Mouse (Mus musculus): ENCODE results near the gene Slc30a3.
A peak's percentile ranks its signal among the peaks of the same experiment; 100 is the strongest.

Gene Slc30a3

GRCm38 (mm10) chr5:31108000-31108490 is at the start of gene Slc30a3:
Gene Slc30a3, minus strand, starts transcription at chr5:31108237.
- no peak for DNase-seq

DNA sequence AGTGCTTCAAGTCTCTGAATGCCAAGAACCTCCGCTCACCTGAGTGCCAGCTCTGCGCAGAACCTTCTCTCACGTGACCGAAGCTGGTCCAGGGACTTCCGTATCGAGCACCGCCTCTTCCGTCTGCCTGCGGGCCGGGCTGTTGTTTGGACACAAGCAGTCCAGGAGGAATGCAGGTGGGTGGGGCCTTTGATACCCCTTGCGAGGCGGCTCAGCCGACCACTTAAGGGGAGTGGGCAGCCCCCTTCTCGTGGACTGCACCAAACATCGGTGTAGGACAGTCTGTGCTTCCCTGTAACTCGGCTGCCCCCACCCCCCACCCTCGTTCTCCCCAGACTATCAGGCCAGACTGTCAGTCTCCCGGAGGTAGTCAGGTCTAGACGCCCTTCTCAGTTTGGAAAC is 46.1 kb upstream of the Slc30a3 start, which contains the start of gene Mpv17:
Gene Mpv17, minus strand, starts transcription at position 100 of the 402 bp plus-strand sequence.
- DNase-seq, result peak; percentile 85 to 92

DNA sequence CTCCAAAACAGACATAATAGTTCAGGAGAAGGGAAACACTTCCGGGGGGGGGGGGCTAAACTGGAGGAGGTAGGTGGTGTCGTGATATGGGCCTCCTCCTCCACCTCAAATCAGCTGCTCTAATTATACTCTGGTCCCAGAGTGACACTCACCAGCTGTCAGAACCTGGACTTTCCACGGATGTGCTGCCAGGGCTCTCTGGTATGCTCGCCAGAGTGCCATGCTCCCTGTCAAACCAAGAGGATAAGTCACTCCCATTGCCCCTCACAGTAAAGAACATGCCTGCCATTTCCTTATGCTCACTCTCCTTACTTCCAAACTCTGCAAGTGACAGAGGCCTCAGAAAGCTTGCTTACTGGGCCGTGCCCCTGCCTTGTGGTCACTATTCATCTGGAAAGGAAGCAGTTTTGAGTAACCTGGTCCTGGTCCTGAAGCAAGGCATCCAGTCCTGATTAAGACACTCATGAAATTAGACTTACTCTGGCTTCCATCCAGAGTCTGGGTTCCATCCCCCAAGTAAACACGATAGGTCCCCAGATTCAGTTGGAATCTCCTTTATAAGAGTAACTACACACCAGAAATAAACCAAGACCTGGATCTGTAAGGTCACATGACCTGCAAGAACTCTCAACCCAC is 45.6 kb upstream of the Slc30a3 start:
- peak; percentile 19 to 28 for DNase-seq

- DNase-seq, result peak; percentile 7 to 14
Measured at GRCm38 (mm10) chr5:31151746-31152145, 43.7 kb upstream of the Slc30a3 start.

DNA sequence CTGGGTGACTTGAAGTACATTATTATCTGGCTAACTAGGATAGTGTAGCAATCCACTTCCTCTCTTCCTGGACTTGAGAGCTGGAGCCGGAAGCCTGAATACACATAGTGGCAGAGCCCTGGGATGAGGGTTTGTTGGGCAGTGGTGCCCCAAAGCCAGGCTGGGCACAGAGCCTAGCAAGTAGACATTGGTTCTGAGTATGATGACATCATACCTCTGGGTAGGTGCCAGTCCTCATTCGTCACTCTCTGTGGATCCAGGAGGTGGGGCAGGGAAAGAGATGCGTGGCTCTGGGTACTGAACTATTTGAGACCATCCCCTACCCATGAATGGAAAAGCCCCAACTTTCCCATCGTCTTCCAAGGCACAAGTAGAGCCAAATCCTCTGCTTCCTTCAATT is 41.7 kb upstream of the Slc30a3 start:
- no peak for DNase-seq

DNA sequence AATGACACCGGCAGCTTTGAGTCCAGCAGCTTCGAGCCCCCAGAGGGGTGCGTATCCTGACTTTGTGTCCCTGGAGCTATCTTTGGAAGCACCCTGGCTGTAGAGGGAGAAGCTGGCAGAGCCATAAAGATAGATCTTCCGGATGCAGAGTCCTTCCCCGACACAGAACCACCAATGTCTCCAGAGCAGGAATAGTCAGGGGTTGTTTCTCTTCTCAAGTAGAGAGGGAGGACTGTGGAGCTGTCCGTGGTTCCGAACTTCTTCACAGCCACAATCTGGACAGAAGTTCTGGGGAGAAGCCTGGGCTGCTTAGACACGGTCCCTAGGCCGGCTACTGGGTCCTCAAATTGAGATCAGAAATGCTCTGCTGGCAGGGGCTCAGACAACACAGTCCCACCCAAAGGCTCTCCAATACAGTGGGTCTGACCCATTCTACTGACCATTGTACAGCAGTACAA is 31.0 kb upstream of the Slc30a3 start:
- DNase-seq, result peak; percentile 75 to 76

- peak; percentile 34 to 41 for DNase-seq
Measured at GRCm38 (mm10) chr5:31138241-31138967, 30.4 kb upstream of the Slc30a3 start, which contains the start of gene Ucn. Gene Ucn, minus strand, starts transcription at chr5:31138829.

DNA sequence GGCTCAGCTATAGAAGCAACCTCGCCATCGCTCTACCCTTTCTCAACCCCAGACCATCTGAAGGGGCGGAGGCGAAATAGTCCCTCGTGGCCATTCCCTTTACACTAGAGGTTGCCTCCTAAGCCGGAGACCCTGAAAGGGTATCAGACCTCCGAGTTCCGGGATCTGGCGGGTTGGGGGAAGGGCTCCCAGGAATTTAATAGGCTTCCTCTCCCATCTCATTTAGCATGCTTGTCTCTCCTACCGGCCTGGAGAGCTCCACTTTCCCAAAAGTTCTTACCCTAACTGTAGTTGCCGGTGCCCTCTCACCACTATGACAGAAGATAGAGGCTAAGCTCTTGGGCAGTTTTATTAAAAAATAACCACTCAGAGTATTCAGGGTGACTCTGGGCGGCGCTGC is 29.6 kb upstream of the Slc30a3 start:
- DNase-seq, result no peak

GRCm38 (mm10) chr5:31136730-31137424 is 28.8 kb upstream of the Slc30a3 start:
- DNase-seq, result peak in 1 of 2 experiments; percentile 4

GRCm38 (mm10) chr5:31126050-31126449 is 18.0 kb upstream of the Slc30a3 start:
- DNase-seq, result no peak

DNA sequence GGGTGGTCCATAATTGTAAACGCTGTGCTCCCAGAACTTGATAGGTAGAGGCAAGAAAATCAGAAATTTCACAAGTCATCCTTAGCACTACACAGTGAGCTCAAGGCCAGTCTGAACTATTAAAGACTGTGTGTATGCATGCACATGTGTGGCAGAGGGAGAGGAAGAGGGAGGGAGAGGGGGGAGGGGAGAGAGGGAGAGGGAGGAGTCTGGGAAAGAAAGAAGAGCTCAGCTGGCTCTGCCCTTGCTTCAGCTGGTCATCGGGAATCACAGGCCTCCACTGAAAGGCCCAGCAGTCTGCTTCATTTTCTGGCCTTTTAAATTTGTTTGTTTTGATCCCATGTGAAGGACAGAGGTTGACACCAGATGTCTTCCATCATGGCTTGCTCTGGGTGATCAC is 15.4 kb upstream of the Slc30a3 start:
- DNase-seq, result no peak

GRCm38 (mm10) chr5:31121111-31121510 is 13.1 kb upstream of the Slc30a3 start:
- no peak for DNase-seq

- no peak for DNase-seq
Measured at GRCm38 (mm10) chr5:31116912-31117311, 8.9 kb upstream of the Slc30a3 start.

DNA sequence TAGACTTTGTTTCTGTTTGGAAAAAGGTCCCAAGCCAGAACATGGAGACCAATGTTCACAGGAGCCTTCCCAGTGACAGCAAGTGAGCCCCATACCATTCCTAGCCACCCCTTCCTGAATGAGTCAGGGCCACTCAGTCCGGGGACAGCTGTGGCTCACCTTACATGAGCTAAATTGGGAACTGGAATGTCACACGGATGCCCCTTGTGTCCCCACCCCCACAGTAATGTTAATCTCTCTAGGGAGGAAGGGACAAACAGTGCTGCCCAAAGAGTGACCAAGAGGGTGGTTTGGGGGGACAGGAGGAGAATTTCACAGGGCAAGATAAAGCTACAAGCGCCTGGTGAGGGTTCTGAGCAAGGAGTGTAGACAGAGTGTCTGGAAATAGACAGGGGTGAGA is 8.3 kb upstream of the Slc30a3 start, which contains the start of gene Trim54:
Gene Trim54, plus strand, starts transcription at position 359 of the 400 bp plus-strand sequence.
- DNase-seq, result no peak

DNA sequence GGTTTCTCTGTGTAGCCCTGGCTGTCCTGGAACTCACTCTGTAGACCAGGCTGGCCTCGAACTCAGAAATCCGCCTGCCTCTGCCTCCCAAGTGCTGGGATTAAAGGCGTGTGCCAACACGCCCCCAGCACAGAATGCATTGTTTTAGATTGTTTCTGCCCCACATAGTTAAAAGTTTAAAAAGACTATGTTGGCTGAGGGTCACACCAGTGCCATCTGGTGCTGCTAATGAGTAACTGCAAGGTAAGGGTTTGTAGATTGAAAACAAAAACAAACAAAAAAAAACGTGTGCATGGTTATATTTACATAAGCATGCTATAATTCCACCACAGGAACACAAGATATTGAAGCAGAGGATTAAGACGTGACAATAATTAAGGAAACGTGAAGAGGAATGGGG is 2.7 kb upstream of the Slc30a3 start:
- DNase-seq, result peak in 1 of 2 experiments; percentile 35

DNA sequence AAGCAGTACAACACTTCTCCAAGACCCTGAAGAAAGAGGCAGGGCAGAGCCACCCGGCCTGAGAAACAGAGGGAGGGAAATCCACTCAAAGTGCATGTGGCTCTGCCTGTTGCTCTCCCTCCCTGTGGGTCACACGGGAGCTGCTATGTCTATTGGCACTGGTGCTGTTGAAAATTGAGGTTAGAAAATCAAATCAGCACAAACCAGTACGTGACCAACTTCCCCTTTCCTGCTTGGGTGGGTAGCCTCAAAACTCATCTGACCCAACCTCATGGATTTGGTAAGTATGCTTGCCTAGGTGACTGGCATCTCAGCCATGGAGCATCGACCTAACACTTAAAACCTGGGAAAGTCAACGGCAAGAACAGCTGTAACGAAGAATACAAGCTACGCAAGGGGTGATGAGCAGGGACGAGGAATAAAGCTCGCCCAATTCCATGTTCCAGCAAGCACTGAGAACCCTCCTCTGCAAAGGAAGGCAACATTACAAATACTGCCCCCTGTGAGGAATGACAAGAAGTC is 2.2 kb downstream of the Slc30a3 start, which contains the start of gene Dnajc5g:
Gene Dnajc5g, plus strand, starts transcription at position 472 of the 522 bp plus-strand sequence.
- no peak for DNase-seq

- no peak for DNase-seq
Measured at GRCm38 (mm10) chr5:31095711-31096480, 12.1 kb downstream of the Slc30a3 start.

DNA sequence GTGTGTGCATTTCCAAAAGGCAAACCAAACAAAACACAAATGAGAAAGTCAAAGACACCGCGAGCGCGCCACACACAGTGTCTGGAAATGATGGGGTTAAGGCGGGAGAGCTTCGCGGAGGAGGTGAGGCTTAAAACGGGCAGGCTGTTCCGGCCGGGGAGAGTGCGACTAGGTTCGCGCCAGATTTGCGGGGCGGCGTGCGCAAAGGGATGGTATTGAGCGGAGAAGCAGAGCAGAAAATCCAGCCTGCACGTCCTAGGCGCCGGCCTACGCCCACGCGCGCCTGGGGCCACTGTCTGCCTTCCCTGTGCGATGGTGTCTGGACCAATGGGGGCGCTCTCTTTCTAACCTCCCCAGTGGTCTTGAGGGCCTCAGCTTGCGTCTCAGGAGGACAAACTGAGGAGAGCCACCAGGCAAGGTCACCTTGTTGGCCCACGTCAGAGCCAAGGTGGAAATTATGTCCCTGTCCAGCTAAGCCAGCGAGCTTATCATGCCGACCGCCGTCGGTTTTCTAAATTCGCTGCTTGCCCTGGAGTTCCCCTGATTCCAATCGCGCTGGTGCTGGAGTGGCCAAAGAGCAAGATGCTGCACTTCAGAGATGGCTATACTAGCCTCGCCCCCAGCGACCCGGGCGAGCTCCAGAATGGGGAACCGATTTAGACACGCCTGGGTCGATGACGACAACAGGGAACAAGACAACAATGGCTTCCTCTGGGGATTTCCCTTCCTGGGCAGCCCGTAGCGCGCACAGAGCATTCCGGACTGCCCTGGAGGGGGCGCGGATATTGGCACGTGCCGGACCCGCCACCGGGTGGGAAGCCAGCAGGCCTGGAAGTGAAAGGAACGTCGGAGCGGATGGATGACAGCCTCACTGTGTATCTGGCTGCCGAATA is 13.0 kb downstream of the Slc30a3 start:
- peak; percentile 59 to 76 for DNase-seq

- DNase-seq, result no peak
Measured at GRCm38 (mm10) chr5:31094100-31094798, 13.8 kb downstream of the Slc30a3 start.
